Mouse (Mus musculus): ENCODE data around the gene Slc4a5.
"Not testable (repeated sequence)": the region's sequence is repeated elsewhere in the genome, so short reads cannot be mapped to it uniquely, and the experiment has no call there.

Gene Slc4a5

GRCm38 (mm10) chr6:83309017-83309416, 89.4 kb downstream of the Slc4a5 start:
- no peak for DNase-seq (ENCODE audit: low read depth, low spot score)

DNA sequence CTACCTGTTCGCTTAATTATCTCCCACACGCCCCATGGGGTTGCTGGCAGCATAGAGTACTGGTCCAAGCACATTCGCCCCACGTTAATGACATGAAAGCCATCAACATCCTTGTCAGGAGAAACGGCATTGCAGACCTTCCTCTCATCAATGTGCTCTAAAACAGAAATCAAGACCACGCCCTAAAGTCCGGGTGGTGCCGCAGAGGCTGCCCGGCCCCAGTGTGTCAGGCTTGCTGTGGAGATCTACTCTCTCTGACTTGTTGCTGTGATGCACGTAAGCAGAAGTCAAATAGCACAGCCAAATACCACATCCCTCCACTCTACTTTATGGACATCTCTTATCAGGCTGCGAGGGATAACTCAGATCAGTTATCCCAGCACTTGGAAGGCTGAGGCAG, 91.6 kb downstream of the Slc4a5 start:
- no peak for DNase-seq (ENCODE audit: low read depth, low spot score)

DNA sequence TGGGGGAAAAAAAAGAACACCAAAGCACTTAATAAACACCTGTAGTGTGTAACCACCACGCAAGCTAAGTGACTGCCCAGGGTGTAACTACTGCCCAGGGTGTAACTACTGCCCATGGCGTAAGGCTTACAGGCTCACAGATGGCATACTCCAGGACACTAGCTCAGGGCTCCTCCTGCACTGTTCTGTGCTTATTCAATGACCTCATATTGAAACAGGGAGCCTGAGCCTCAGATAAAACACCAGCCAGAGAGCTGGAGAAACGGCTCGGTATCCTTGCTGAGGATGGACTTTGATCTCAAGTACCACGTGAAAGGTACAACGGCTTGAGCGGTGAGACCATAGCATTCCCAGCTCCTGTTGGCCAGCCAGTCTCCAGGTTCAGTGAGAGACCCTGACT, 92.4 kb downstream of the Slc4a5 start:
- no peak for DNase-seq (ENCODE audit: low read depth, low spot score)

DNA sequence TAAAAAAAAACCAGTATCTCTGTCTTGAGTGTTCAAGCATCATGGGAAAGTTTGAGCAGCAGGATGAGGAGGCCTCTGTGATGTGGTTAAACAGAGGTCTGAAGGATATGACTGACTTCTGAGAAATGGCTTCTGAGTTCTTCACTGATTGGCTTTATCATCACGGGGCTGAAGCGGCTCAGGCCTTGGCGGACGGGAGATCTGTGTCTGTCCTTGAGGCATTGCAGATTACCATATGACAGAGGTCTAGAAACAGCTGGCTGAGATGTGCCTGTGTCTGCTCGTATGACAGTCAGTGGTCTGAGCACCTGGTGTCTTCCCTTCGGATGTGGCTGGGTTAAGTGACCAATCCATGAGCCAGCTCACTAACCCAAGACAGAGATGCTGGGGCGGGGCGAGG, 92.9 kb downstream of the Slc4a5 start:
- no peak for DNase-seq (ENCODE audit: low read depth, low spot score)

GRCm38 (mm10) chr6:83315293-83315692, 95.7 kb downstream of the Slc4a5 start:
- no peak for DNase-seq (ENCODE audit: low read depth, low spot score)

DNA sequence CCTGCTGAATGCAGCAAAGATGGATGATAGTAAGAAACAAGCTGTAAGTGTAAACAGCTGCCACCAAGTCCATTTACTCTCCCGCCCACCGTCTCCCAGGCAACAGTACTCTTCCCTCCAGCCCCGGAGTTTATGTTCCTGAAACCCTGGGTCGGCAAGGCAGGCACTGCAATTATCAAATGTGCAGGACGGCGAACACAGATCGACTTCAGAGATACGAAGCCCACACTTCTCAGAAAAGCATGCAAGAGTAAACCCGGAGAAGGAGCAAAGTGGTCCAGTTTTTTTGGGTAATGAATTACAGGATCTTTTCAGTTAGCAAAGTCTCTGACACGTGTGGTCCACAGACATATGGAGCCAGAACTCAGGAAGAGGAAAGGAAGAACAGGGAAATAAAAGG, 96.4 kb downstream of the Slc4a5 start:
- peak; percentile 60 for DNase-seq (ENCODE audit: low read depth, low spot score)

GRCm38 (mm10) chr6:83317108-83317741, 97.6 kb downstream of the Slc4a5 start:
- peak; percentile 92 for DNase-seq (ENCODE audit: low read depth, low spot score)

GRCm38 (mm10) chr6:83321927-83322326, 102.3 kb downstream of the Slc4a5 start:
- no peak for DNase-seq (ENCODE audit: low read depth, low spot score)

- no peak for DNase-seq (ENCODE audit: low read depth, low spot score)
These were observed 103.2 kb downstream of the Slc4a5 start for GRCm38 (mm10) chr6:83322794-83323193.

GRCm38 (mm10) chr6:83323652-83324419, 104.2 kb downstream of the Slc4a5 start:
- DNase-seq (ENCODE audit: low read depth, low spot score): no peak

DNA sequence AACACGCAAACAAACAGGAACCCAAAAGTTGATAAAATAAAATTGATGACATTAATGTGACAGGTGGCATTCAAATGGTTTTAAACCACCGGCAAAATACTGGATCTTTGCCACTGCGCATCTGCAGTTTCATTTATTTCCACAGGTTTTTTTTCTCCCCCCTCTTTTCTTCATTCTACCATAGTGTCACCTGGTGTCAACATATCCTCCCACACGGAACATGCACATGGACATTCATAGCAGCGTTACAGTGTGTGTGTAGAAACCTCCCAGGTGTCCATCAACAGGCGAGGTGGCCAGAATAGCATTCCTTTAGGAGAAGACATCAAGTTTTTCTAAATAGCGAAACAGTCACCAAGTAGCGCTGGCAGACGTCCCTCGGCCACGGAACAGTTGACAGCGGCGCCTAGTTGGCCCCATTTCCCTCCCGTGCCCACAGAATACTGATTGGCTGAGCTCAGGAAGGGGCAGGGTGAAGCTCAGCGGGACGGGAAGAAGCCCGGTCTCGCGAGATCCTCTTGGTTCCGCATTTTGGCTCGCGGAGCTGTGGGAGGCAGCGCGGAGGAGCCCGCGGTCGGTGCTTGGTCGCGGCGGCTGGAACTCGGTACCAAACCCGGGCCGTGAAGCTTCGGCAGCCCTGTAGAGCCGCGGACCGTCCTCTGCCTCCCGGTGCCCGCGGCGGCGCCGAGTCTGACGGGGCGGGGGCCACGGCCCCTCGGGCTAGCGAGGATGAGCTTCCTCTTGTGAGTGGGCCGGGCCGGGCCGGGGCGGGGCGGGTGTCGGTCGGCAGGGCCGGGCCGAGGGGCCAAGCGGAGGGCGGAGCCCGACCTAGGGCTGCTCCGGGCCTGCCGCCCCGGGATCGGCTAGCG, 106.1 kb downstream of the Slc4a5 start, which contains the start of the genes Mthfd2 and Mob1a:
Mthfd2 (minus strand) TSS at position 384 of the 869 bp plus-strand sequence.
Mob1a (plus strand) TSS at position 492 of the 869 bp plus-strand sequence.
- peak; percentile 96 for DNase-seq (ENCODE audit: low read depth, low spot score)

- no peak for DNase-seq (ENCODE audit: low read depth, low spot score)
These were observed 106.7 kb downstream of the Slc4a5 start for GRCm38 (mm10) chr6:83326394-83326736.

- DNase-seq (ENCODE audit: low read depth, low spot score): no peak
These were observed 107.1 kb downstream of the Slc4a5 start for GRCm38 (mm10) chr6:83326761-83327160.

- no peak for DNase-seq (ENCODE audit: low read depth, low spot score)
These were observed 108.1 kb downstream of the Slc4a5 start for GRCm38 (mm10) chr6:83327591-83328190.

DNA sequence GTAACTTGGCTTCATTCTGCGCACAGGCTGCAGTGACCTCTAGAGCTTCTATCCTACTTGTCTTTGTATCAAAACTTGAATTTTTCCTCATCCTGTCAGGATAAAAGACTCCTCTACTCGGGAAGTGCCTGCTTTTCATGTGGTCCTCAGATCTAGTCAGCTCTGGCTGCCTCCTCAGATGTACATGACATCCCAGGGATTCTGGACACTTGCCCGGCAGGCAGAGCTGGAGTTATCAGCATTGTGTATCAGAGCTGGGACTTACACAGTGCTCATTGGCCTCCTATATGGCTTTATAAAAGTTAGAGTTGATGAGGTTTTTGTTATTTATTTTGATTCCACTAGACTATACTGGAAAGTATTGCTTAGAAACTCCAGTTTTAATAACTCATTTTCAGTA, 121.8 kb downstream of the Slc4a5 start:
- DNase-seq (ENCODE audit: low read depth, low spot score): no peak

DNA sequence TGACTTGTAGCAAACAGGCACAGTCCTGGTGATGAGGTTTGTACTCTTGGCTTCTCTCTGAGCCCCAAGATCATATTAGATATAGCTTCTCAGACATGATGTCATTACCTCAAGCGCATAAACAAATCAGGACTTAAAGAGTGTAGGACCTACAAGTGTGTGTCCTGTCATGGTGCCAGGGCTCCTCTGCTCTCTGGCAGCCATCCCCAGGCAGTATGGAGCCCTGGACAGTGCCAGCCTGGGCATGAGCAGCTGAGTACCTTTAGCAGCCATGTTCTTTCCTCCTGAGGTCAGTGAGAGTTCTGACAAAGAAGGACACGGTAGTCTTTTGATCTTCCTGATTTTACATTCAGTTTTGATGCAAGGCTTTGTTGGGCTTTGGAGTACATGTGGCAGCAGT, 123.3 kb downstream of the Slc4a5 start:
- no peak for DNase-seq (ENCODE audit: low read depth, low spot score)

DNA sequence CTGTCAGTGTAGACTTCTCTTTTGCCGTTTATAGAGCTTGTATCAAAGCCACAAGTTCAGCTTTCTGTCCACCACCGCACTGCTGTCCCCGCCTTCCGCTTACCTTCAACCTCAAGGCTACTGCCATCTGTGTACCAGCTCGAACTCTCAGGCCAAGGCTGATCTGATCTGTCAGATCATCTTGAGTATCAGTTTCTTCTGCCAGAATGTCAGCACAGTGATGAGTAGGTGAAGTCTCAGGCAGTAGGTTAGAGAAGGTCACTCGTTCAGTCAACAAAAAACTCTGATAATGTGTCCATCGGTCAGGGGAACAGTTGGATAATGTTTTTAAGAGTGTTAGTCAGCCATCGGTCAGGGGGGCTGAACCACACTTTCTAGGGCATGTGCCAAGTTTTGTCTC, 125.7 kb downstream of the Slc4a5 start:
- DNase-seq (ENCODE audit: low read depth, low spot score): not testable (repeated sequence)

GRCm38 (mm10) chr6:83347916-83348315, 128.3 kb downstream of the Slc4a5 start:
- no peak for DNase-seq (ENCODE audit: low read depth, low spot score)

GRCm38 (mm10) chr6:83348873-83349272, 129.2 kb downstream of the Slc4a5 start, which contains the start of gene Bola3:
Gene Bola3, plus strand, starts transcription at chr6:83349147.
- DNase-seq (ENCODE audit: low read depth, low spot score): no peak

- DNase-seq (ENCODE audit: low read depth, low spot score): peak; percentile 84
These were observed 129.8 kb downstream of the Slc4a5 start for GRCm38 (mm10) chr6:83349274-83349958.

- no peak for DNase-seq (ENCODE audit: low read depth, low spot score)
These were observed 130.5 kb downstream of the Slc4a5 start for GRCm38 (mm10) chr6:83350172-83350571.

All from mesoderm, embryonic 11.5 days (tissue).